Mouse (Mus musculus) WW6 (cell line): ENCODE measurements around the gene Lingo1.

Source experiments
- DNase-seq: peaks from one replicate; pipeline ENCODE4 v3.0.0-alpha.2; 2013; ENCODE audit warnings: low read depth, low spot score

Lingo1 gene

GRCm38 (mm10) chr9:56605443-56605806, 190.8 kb downstream of the Lingo1 start:
- no peak for DNase-seq

DNA sequence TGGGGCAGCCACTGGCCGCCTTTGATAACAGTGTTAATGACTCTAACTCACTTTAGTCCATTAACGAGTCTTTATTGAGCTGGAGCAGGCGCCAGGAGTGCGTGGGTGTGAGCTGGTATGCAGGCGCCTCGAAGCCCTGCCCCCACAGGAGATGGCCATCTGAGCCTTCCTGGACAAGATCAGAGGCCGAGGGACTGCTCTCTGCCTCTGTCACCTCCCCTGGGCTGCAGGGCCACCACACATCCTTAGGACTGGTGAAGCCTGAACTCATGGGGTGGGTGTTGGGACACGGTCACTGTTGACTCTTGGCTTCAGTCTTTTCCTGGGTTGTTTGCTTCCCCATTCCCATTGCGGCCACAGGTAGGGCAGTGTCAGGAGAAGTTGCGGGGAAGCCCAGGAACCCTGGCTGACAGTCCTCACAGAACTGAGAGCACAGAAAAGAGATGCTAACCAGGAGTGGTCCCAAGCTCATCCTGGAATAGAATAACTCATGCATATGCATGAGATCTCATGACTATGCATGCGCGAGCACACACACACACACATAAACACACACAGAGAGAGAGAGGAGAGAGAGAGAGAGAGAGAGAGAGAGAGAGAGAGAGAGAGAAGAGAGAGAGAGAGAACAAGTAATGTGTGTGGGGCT, 191.3 kb downstream of the Lingo1 start:
- DNase-seq: no peak

DNA sequence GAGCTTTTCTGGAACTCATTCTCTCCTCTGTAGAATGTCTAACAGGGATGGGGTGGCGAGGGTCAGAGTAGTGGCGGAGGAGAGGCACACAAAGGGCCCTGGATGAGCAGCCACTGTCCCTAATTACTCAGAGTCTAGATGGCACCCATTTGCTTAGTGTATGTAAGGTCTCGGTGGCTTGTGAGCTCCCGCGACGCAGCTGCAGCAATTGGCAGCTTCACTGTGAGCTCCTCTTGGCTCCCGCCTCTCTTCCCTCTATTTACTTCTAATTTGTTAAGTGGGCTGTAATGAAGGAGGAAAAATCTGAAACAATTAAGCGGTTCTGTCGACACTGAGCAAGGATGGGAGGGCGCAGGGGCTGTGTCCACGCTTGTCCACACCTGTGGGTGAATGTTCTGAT, 195.6 kb downstream of the Lingo1 start:
- no peak for DNase-seq

GRCm38 (mm10) chr9:56592639-56593038, 203.6 kb downstream of the Lingo1 start:
- no peak for DNase-seq

- DNase-seq: no peak
Observed at GRCm38 (mm10) chr9:56591248-56591888, 204.9 kb downstream of the Lingo1 start.

- no peak for DNase-seq
Observed at GRCm38 (mm10) chr9:56589762-56590161, 206.5 kb downstream of the Lingo1 start.

GRCm38 (mm10) chr9:56584043-56584424, 212.2 kb downstream of the Lingo1 start:
- DNase-seq: no peak

DNA sequence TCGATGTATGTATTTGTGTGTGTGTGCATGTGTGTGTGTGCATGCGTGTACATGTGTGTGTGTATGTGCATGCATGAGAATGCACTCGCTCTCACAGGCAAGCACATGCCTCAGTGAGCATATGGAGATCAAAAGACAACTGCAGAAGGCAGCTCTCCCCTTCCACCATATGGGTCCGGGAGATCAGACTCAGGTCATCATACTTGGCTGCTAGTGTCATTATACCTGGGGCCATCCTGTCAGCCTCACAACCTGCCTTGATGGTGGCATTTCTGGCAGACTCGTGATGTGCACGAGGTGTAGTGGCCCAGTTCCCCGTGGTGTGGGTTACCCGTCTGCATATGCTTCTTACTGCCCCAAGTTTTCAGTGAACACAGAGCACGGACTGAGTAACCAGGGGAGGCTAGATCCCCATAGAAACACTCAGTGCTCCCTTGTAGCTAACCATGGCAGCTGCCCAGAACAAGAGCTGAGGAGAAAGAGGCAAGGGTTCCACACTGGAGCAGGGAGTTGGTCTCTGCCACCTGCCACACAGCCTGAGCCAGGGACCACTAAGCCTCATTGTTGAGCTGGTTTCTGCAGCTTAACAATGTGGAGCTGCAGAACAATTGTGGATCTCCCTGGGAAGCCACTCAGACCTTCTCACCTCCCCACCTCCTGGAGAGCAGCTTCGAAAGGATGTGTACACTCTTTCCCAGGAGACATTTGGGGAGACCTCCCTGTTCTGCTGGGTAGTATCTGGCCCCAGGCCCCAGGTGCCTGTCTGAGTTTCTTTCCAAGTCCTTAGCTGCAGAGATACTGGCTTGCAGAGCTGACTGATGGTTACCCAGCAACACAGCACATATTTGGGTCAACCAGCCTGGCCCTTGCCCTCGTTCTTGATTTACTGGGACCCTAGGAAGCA, 212.9 kb downstream of the Lingo1 start:
- DNase-seq: no peak

GRCm38 (mm10) chr9:56582628-56583027, 213.6 kb downstream of the Lingo1 start:
- no peak for DNase-seq

GRCm38 (mm10) chr9:56581700-56582099, 214.6 kb downstream of the Lingo1 start:
- no peak for DNase-seq

DNA sequence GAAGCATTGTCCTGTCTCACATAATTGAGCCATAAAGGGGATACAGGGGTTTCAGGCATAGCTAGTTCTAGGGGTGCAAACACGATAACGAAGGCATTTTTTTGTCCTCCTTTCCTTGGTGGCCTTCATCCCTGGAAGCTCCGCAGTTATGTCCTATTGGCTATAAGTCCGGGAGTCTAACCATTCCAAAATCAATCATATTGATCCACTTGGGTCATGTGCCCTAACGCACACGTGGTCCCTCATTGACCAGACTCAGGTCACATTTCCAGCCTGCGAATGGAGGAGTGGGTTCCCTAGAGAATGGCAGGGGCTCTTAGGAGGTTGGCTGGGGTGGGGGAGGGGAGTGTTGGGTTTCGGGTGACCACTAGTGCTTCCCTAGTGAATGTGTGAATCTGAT, 215.3 kb downstream of the Lingo1 start:
- DNase-seq: no peak

GRCm38 (mm10) chr9:56580101-56580500, 216.2 kb downstream of the Lingo1 start:
- no peak for DNase-seq

GRCm38 (mm10) chr9:56577405-56577804, 218.9 kb downstream of the Lingo1 start:
- DNase-seq: no peak

DNA sequence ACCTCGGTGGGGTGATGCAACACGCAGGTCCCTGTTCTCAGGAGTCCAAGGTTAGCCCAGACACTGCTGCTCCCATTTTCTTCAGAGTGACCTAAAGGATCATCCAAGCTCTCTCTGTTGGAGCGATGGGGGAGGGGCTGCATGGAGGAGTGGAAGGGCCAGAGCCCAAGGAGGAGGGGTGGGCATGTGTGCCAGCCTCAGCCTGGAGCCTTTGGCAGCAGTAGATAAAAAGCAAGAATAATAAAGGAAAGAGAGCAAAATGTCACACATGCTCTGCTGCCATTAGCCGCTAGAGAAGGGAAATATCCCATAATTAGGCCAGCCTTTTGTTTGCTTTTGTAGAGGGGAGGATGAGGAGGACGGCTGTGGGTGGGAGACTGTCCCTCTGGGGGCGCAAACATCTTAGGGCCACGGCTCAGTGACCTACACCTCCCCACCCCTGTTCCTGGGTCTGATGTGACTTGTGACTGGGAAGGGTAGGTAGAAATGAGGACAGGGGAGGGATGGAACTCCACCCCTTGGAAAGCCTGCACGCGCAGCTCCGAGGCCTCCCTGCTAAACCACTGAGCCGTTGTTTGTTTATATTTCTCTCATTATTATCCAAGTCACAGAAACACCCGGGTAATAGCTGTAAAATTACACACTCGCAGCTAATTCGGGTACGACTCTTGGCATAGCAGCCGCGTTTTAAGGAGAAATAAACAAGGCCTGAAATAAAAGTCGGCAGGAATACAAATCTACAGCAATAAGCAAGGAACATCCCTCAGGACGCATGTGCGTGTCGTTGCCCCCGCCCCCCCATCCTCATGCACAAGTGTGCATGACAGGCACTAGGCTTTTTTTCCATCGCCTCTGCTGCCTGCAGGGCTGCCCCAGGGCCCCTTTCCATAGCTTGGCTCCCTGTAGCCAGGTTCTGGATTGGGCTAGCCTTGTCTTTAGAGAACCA, 223.5 kb downstream of the Lingo1 start:
- DNase-seq: no peak
